Mouse (Mus musculus) forebrain, embryonic 12.5 days (tissue): Measurements from ENCODE around the gene Eps8l2. TPM values are rescaled to one million over a fixed set of nuclear protein-coding genes. Genes with fewer than 3 reads are reported as not detected.

Experiments
- ATAC-seq: fragments of 200-750 bp; cut with Nextera tagmentation; 2 replicates; pipeline ENCODE4 v1.8.0; 2017; ENCODE audit warnings: moderate TSS enrichment; ENCODE audit not compliant: low FRiP score
- H3K27ac ChIP-seq: fragments of 300-500 bp; sonication (generic); 2 replicates; pipeline ENCODE4 v1.5.1; 2016; ENCODE audit warnings: mild to moderate bottlenecking
- H3K27me3 ChIP-seq: fragments of 300-500 bp; sonication (generic); 2 replicates; pipeline ENCODE4 v1.6.1; 2016; ENCODE audit warnings: mild to moderate bottlenecking
- H3K36me3 ChIP-seq: fragments of 300-500 bp; sonication (generic); replicated peaks from 2 replicates; pipeline ENCODE4 v1.6.1; 2016; ENCODE audit warnings: mild to moderate bottlenecking
- H3K4me1 ChIP-seq: fragments of 300-500 bp; sonication (generic); 2 replicates; pipeline ENCODE4 v1.6.1; 2016
- H3K4me2 ChIP-seq: fragments of 300-500 bp; sonication (generic); 2 replicates; pipeline ENCODE4 v1.6.1; 2016; ENCODE audit warnings: mild to moderate bottlenecking, moderate library complexity
- H3K4me3 ChIP-seq: fragments of 300-500 bp; sonication (generic); replicated peaks from 2 replicates; pipeline ENCODE4 v1.5.1; 2016; ENCODE audit warnings: mild to moderate bottlenecking
- H3K9ac ChIP-seq: fragments of 300-500 bp; sonication (generic); 2 replicates; pipeline ENCODE4 v1.6.1; 2016; ENCODE audit warnings: mild to moderate bottlenecking
- H3K9me3 ChIP-seq: fragments of 300-500 bp; sonication (generic); 2 replicates; pipeline ENCODE4 v1.6.1; 2016
- WGBS: fragments of 180-500 bp; shearing (Covaris S2); methylation state at CpG from one replicate; pipeline ENCODE4 v1.1.7; 2016; 5-methylcytosine and 5-hydroxymethylcytosine counted together
- polyA plus RNA-seq: library from polyadenylated mRNA; unstranded; fragments of >200 nt; fragmentation: Nextera tagmentation; extraction: Ambion mirVana; gene quantifications from 2 replicates; pipeline ENCODE4 v1.2.1, GENCODE M21; 2016

Eps8l2 gene
- polyA plus RNA-seq, 1 experiment from 2014 or later = 1.7 TPM

GRCm38 (mm10) chr7:141355626-141356326, 17.1 kb downstream of the Eps8l2 start:
- Histone ChIP-seq H3K9me3 (no peaks in the 10 kb centered on the region), H3K4me2 (no peak overlapping the region), H3K4me3 (no peak overlapping the region), H3K27ac (no peak overlapping the region), H3K36me3 (no peaks in the 10 kb centered on the region), H3K27me3 (peaks cover 15% of the 10 kb centered on the region), H3K4me1 (peaks cover 4% of the 10 kb centered on the region), H3K9ac (no peak overlapping the region; the same call in 1 of the 2 replicates)
- ATAC-seq = no peak
- 60% methylated on average over 12 of the region's 12 CpGs for WGBS

GRCm38 (mm10) chr7:141356971-141357370, 18.3 kb downstream of the Eps8l2 start:
- 77% methylated on average over 14 of the region's 14 CpGs for WGBS
- Histone ChIP-seq H3K9me3 (no peaks in the 10 kb centered on the region), H3K27ac (no peak overlapping the region), H3K4me2 (no peak overlapping the region), H3K4me1 (peaks cover 4% of the 10 kb centered on the region), H3K4me3 (no peak overlapping the region), H3K36me3 (no peaks in the 10 kb centered on the region), H3K9ac (no peak overlapping the region), H3K27me3 (peaks cover 27% of the 10 kb centered on the region)
- ATAC-seq = no peak

- Histone ChIP-seq H3K9ac (no peak overlapping the region), H3K9me3 (no peaks in the 10 kb centered on the region), H3K4me2 (no peak overlapping the region), H3K4me1 (no peaks in the 10 kb centered on the region; the same call in 1 of the 2 replicates), H3K36me3 (no peaks in the 10 kb centered on the region), H3K27ac (no peak overlapping the region), H3K4me3 (no peak overlapping the region), H3K27me3 (peaks cover 62% of the 10 kb centered on the region)
- 12% methylated on average over 24 of the region's 24 CpGs for WGBS
- ATAC-seq = no peak
Observed at GRCm38 (mm10) chr7:141361510-141361909, 22.8 kb downstream of the Eps8l2 start.

GRCm38 (mm10) chr7:141363106-141363751, 24.5 kb downstream of the Eps8l2 start:
- Histone ChIP-seq H3K27ac (no peak overlapping the region), H3K4me1 (no peaks in the 10 kb centered on the region; the same call in 1 of the 2 replicates), H3K9ac (no peak overlapping the region), H3K36me3 (no peaks in the 10 kb centered on the region), H3K9me3 (no peaks in the 10 kb centered on the region), H3K4me3 (no peak overlapping the region), H3K4me2 (no peak overlapping the region), H3K27me3 (peaks cover 63% of the 10 kb centered on the region)
- WGBS = 66% methylated on average over 4 of the region's 4 CpGs
- ATAC-seq = 0 out of 2 replicates have a peak, but pooled peaks have one; percentile 41

- no peak overlapping the region for H3K4me3 ChIP-seq
- H3K27me3 ChIP-seq = peaks cover 63% of the 10 kb centered on the region
- no peak overlapping the region for H3K27ac ChIP-seq
- 60% methylated on average over 2 of the region's 2 CpGs for WGBS
- no peaks in the 10 kb centered on the region for H3K36me3 ChIP-seq
- no peak overlapping the region for H3K9ac ChIP-seq
- H3K4me2 ChIP-seq = no peak overlapping the region
- H3K9me3 ChIP-seq = no peaks in the 10 kb centered on the region
- 0 out of 2 replicates have a peak, but pooled peaks have one; percentile 27 for ATAC-seq
- no peaks in the 10 kb centered on the region; the same call in 1 of the 2 replicates for H3K4me1 ChIP-seq
Observed at GRCm38 (mm10) chr7:141363752-141364125, 25.1 kb downstream of the Eps8l2 start.

GRCm38 (mm10) chr7:141364349-141365048, 25.8 kb downstream of the Eps8l2 start:
- Histone ChIP-seq H3K9me3 (no peaks in the 10 kb centered on the region), H3K4me2 (no peak overlapping the region), H3K27me3 (peaks cover 59% of the 10 kb centered on the region), H3K36me3 (no peaks in the 10 kb centered on the region), H3K4me1 (no peaks in the 10 kb centered on the region; the same call in 1 of the 2 replicates), H3K27ac (no peak overlapping the region), H3K9ac (no peak overlapping the region), H3K4me3 (no peak overlapping the region)
- ATAC-seq = no peak
- 86% methylated on average over 5 of the region's 5 CpGs for WGBS

GRCm38 (mm10) chr7:141365049-141365445, 26.4 kb downstream of the Eps8l2 start:
- no peak overlapping the region for H3K27ac ChIP-seq
- H3K4me1 ChIP-seq = no peaks in the 10 kb centered on the region; the same call in 1 of the 2 replicates
- peaks cover 56% of the 10 kb centered on the region for H3K27me3 ChIP-seq
- ATAC-seq = no peak
- no peak overlapping the region for H3K4me3 ChIP-seq
- no peak overlapping the region for H3K4me2 ChIP-seq
- no peak overlapping the region for H3K9ac ChIP-seq
- 64% methylated on average over 3 of the region's 3 CpGs for WGBS
- no peaks in the 10 kb centered on the region for H3K9me3 ChIP-seq
- H3K36me3 ChIP-seq = no peaks in the 10 kb centered on the region

- peaks cover 33% of the 10 kb centered on the region for H3K27me3 ChIP-seq
- WGBS = 84% methylated on average over 4 of the region's 4 CpGs
Observed at GRCm38 (mm10) chr7:141367358-141367757, 28.7 kb downstream of the Eps8l2 start.

GRCm38 (mm10) chr7:141369918-141370317, 31.2 kb downstream of the Eps8l2 start:
- no peak overlapping the region for H3K9ac ChIP-seq
- no peak for ATAC-seq
- no peak overlapping the region for H3K27ac ChIP-seq
- H3K4me2 ChIP-seq = no peak overlapping the region
- H3K4me3 ChIP-seq = no peak overlapping the region
- H3K4me1 ChIP-seq = peaks cover 7% of the 10 kb centered on the region; the same call in 1 of the 2 replicates
- H3K27me3 ChIP-seq = 0 out of 2 replicates have a peak, but pooled peaks cover 15% of the 10 kb centered on the region
- WGBS = 63% methylated on average over 5 of the region's 5 CpGs
- H3K9me3 ChIP-seq = no peaks in the 10 kb centered on the region
- H3K36me3 ChIP-seq = no peaks in the 10 kb centered on the region

More at GRCm38 (mm10) chr7:141367358-141367757, 28.7 kb downstream of the Eps8l2 start:
- Histone ChIP-seq H3K9ac (no peak overlapping the region), H3K4me3 (no peak overlapping the region), H3K4me1 (no peaks in the 10 kb centered on the region), H3K4me2 (no peak overlapping the region), H3K27ac (no peak overlapping the region), H3K36me3 (no peaks in the 10 kb centered on the region), H3K9me3 (no peaks in the 10 kb centered on the region)
- ATAC-seq = no peak

GRCm38 (mm10) chr7:141371942-141372595, 33.4 kb downstream of the Eps8l2 start:
- Histone ChIP-seq H3K36me3 (no peaks in the 10 kb centered on the region), H3K4me1 (peaks cover 7% of the 10 kb centered on the region; the same call in 1 of the 2 replicates), H3K27me3 (no peaks in the 10 kb centered on the region), H3K4me3 (no peak overlapping the region), H3K27ac (no peak overlapping the region), H3K4me2 (no peak overlapping the region), H3K9me3 (no peaks in the 10 kb centered on the region), H3K9ac (no peak overlapping the region)
- no peak for ATAC-seq
- WGBS = 86% methylated on average over 6 of the region's 6 CpGs

- ATAC-seq = no peak
- Histone ChIP-seq H3K27me3 (no peaks in the 10 kb centered on the region), H3K9me3 (no peaks in the 10 kb centered on the region), H3K27ac (no peak overlapping the region), H3K9ac (no peak overlapping the region), H3K4me2 (no peak overlapping the region), H3K4me1 (peaks cover 7% of the 10 kb centered on the region; the same call in 1 of the 2 replicates), H3K4me3 (no peak overlapping the region), H3K36me3 (no peaks in the 10 kb centered on the region)
- 17% methylated on average over 6 of the region's 6 CpGs for WGBS
Observed at GRCm38 (mm10) chr7:141373611-141374010, 34.9 kb downstream of the Eps8l2 start.

GRCm38 (mm10) chr7:141374399-141374798, 35.7 kb downstream of the Eps8l2 start:
- H3K27me3 ChIP-seq = no peaks in the 10 kb centered on the region
- H3K9me3 ChIP-seq = no peaks in the 10 kb centered on the region
- peaks cover 7% of the 10 kb centered on the region; the same call in 1 of the 2 replicates for H3K4me1 ChIP-seq
- no peak for ATAC-seq
- no peaks in the 10 kb centered on the region for H3K36me3 ChIP-seq
- no peak overlapping the region for H3K4me3 ChIP-seq
- no peak overlapping the region for H3K9ac ChIP-seq
- H3K27ac ChIP-seq = no peak overlapping the region
- no peak overlapping the region for H3K4me2 ChIP-seq
